Mouse (Mus musculus) kidney, embryonic 14.5 days (tissue): ENCODE results near the gene Esrrg. TPM values are rescaled to one million over a fixed set of nuclear protein-coding genes. Genes with fewer than 3 reads are reported as not detected.

ENCODE experiments used
- ATAC-seq: fragments of 200-750 bp; cut with Nextera tagmentation; 2 replicates; pipeline ENCODE4 v1.8.0; 2017; ENCODE audit warnings: moderate number of reproducible peaks, mild to moderate bottlenecking, moderate TSS enrichment, moderate library complexity; ENCODE audit not compliant: low FRiP score, low TSS enrichment
- H3K27ac ChIP-seq: fragments of 300-500 bp; sonication (generic); 2 replicates; pipeline ENCODE4 v1.5.1; 2014; ENCODE audit warnings: low read depth, mild to moderate bottlenecking, low read length, moderate library complexity, mixed read lengths
- H3K27me3 ChIP-seq: fragments of 300-500 bp; sonication (generic); 2 replicates; pipeline ENCODE4 v1.6.1; 2014; ENCODE audit warnings: mild to moderate bottlenecking, low read length; ENCODE audit not compliant: control insufficient read depth, insufficient read depth
- H3K36me3 ChIP-seq: fragments of 300-500 bp; sonication (generic); 2 replicates; pipeline ENCODE4 v1.6.1; 2014; ENCODE audit warnings: low read length, mixed read lengths; ENCODE audit not compliant: control insufficient read depth, insufficient read depth
- H3K4me1 ChIP-seq: fragments of 300-500 bp; sonication (generic); 2 replicates; pipeline ENCODE4 v1.6.1; 2014; ENCODE audit warnings: low read length, mixed read lengths; ENCODE audit not compliant: control insufficient read depth, insufficient read depth
- H3K4me2 ChIP-seq: fragments of 300-500 bp; sonication (generic); replicated peaks from 2 replicates; pipeline ENCODE4 v1.6.1; 2014; ENCODE audit warnings: low read depth, mild to moderate bottlenecking, low read length
- H3K4me3 ChIP-seq: fragments of 300-500 bp; sonication (generic); 2 replicates; pipeline ENCODE4 v1.5.1; 2014; ENCODE audit warnings: mild to moderate bottlenecking, low read length
- H3K9ac ChIP-seq: fragments of 300-500 bp; sonication (generic); 2 replicates; pipeline ENCODE4 v1.6.1; 2014; ENCODE audit warnings: low read depth, mild to moderate bottlenecking, low read length, moderate library complexity
- H3K9me3 ChIP-seq: fragments of 300-500 bp; sonication (generic); 2 replicates; pipeline ENCODE4 v1.6.1; 2016; ENCODE audit warnings: low read length; ENCODE audit not compliant: control insufficient read depth
- WGBS: fragments of 180-500 bp; shearing (Covaris S2); extraction: QIAGEN DNeasy Blood & Tissue Kit; methylation state at CpG from one replicate; pipeline ENCODE4 v1.1.7; 2014; 5-methylcytosine and 5-hydroxymethylcytosine counted together
- polyA plus RNA-seq: library from polyadenylated mRNA; unstranded; fragments of >200 nt; fragmentation: Nextera tagmentation; extraction: Ambion mirVana; gene quantifications from 2 replicates; pipeline ENCODE4 v1.2.1, GENCODE M21; 2014

Gene Esrrg
- polyA plus RNA-seq, 1 experiment from 2014 or later, result 21.5 TPM

DNA sequence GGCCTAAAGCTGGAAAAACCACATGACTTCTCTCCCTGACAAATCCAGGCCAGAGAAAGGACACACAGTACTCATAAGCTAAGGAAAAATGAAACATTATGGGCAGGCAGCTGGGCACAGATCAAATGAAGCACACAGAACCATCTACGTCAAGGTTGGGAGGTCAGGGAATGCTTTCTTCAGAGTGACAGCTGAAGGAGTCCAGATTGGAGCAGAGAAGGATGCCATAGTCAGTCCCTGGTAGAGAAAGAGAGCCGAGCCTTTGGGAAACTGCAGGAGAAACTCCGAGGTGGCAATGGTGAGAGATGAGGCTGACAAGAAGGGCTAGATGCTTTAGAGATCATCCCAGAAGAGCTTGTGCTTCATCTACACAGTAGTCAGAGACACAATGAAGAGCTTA, 485.1 kb downstream of the Esrrg start:
- no peaks in the 10 kb centered on the region for H3K36me3 ChIP-seq
- H3K4me2 ChIP-seq, result no peak overlapping the region
- no peaks in the 10 kb centered on the region for H3K27me3 ChIP-seq
- no peaks in the 10 kb centered on the region for H3K9me3 ChIP-seq
- H3K4me3 ChIP-seq, result no peak overlapping the region
- no peaks in the 10 kb centered on the region for H3K4me1 ChIP-seq
- no peak for ATAC-seq
- no peak overlapping the region for H3K27ac ChIP-seq
- no peak overlapping the region for H3K9ac ChIP-seq
- 78% methylated on average over 3 of the region's 3 CpGs for WGBS

DNA sequence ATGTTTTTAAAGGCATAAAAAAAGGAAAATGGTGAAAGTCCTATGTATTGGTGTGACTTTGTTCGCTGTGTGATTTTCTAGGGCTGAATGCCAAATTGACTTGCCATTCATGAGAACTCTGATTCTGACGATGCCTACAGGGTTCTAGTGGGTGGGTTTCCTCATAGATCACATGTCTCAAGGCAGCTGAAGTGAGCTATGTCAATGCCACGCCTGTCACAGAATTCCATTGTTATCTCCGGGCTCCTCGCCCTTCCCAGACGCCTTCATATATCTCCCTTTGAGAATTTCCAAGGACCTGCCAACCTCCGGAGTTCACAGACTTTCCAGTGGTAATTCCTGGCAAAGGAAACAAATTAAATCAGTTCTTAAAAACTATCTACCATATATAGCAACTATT, 493.2 kb downstream of the Esrrg start:
- no peaks in the 10 kb centered on the region for H3K4me1 ChIP-seq
- H3K4me3 ChIP-seq, result no peak overlapping the region
- no peaks in the 10 kb centered on the region for H3K27me3 ChIP-seq
- no peak overlapping the region for H3K27ac ChIP-seq
- no peak overlapping the region for H3K4me2 ChIP-seq
- no peak overlapping the region for H3K9ac ChIP-seq
- H3K9me3 ChIP-seq, result no peaks in the 10 kb centered on the region
- ATAC-seq, result no peak
- 85% methylated on average over 7 of the region's 7 CpGs for WGBS
- H3K36me3 ChIP-seq, result no peaks in the 10 kb centered on the region

DNA sequence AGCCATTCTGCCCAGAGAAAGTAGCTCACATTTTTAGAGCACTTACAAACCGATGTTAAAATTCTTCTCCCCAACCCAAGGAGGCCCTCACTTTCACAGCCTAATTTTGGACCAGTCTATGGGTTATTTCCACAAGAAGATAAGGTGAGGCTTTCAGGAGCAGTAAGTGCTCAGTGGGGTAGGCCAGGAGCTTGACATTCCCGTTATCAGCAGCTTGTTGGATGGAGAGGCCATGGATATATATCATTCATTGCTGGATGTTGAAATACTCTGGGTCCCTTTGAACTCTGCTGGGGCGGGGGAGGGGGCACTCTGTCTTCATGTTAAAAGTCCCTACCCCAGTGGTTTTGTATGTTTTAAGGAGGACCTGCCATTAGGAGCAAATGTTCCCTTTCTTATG, 494.6 kb downstream of the Esrrg start:
- Histone ChIP-seq H3K9ac (no peak overlapping the region), H3K4me1 (no peaks in the 10 kb centered on the region), H3K4me3 (no peak overlapping the region), H3K36me3 (no peaks in the 10 kb centered on the region), H3K4me2 (no peak overlapping the region), H3K27me3 (no peaks in the 10 kb centered on the region), H3K9me3 (no peaks in the 10 kb centered on the region), H3K27ac (no peak overlapping the region)
- ATAC-seq, result no peak
- WGBS, result 52% methylated on average over 3 of the region's 3 CpGs

- 73% methylated on average over 4 of the region's 4 CpGs for WGBS
- no peak overlapping the region for H3K4me2 ChIP-seq
- no peak for ATAC-seq
- no peak overlapping the region for H3K27ac ChIP-seq
- H3K27me3 ChIP-seq, result no peaks in the 10 kb centered on the region
- no peaks in the 10 kb centered on the region for H3K4me1 ChIP-seq
- no peaks in the 10 kb centered on the region for H3K9me3 ChIP-seq
- no peak overlapping the region for H3K4me3 ChIP-seq
- H3K36me3 ChIP-seq, result no peaks in the 10 kb centered on the region
- H3K9ac ChIP-seq, result no peak overlapping the region
These were observed 496.9 kb downstream of the Esrrg start for GRCm38 (mm10) chr1:188105516-188105915.

DNA sequence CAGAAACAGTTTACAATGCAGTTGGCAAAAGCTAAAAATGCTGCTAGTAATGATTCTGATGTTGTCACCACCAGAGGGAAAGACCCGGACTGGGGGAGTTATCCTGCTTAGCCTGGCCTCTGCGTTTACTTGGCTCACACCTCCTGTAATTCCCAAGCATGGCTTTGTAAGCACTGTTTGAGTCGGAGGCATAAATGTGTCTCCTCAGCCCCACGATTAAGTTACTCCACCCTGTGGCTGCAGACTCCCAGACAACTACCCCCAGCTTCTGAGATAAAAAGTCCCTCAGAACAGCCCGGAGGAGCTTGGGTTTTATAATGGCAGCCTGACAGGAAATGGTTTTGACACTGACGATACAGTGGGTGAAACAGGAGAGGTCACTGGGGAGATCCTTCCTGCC, 499.4 kb downstream of the Esrrg start:
- WGBS, result 9% methylated on average over 6 of the region's 6 CpGs
- Histone ChIP-seq H3K9me3 (no peaks in the 10 kb centered on the region), H3K36me3 (no peaks in the 10 kb centered on the region), H3K27me3 (no peaks in the 10 kb centered on the region), H3K27ac (no peak overlapping the region), H3K4me1 (no peaks in the 10 kb centered on the region), H3K9ac (no peak overlapping the region), H3K4me3 (no peak overlapping the region), H3K4me2 (no peak overlapping the region)
- ATAC-seq, result no peak; the same call in 1 of the 2 replicates

DNA sequence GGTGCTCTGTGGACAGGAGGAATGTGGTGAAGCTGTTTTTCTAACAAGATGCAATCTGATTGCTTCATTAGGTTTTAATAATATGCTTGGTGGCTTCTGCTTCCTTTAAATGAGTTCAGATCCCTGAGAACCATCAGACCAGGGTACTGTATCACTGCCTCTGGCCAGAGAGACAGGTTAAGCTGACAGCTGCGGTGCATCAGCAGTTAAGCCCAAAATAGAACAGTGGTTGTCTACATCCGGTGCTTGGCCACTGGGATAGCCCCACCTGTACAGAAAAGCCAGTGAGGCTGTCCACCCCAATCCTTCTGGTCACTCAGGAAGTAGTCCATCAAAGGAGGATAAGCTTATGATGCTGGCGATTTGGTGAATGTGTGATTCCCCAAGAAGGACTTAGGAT, 503.0 kb downstream of the Esrrg start:
- Histone ChIP-seq H3K9me3 (no peaks in the 10 kb centered on the region), H3K4me2 (no peak overlapping the region), H3K36me3 (no peaks in the 10 kb centered on the region), H3K4me3 (no peak overlapping the region), H3K4me1 (no peaks in the 10 kb centered on the region), H3K9ac (no peak overlapping the region), H3K27ac (no peak overlapping the region), H3K27me3 (no peaks in the 10 kb centered on the region)
- 55% methylated on average over 3 of the region's 3 CpGs for WGBS
- ATAC-seq, result peak; percentile 79

GRCm38 (mm10) chr1:188113240-188113639, 504.6 kb downstream of the Esrrg start:
- no peak overlapping the region for H3K4me3 ChIP-seq
- H3K4me2 ChIP-seq, result no peak overlapping the region
- H3K27me3 ChIP-seq, result no peaks in the 10 kb centered on the region
- H3K36me3 ChIP-seq, result no peaks in the 10 kb centered on the region
- H3K9me3 ChIP-seq, result no peaks in the 10 kb centered on the region
- WGBS, result 77% methylated on average over 3 of the region's 3 CpGs
- H3K4me1 ChIP-seq, result no peaks in the 10 kb centered on the region
- H3K9ac ChIP-seq, result no peak overlapping the region
- H3K27ac ChIP-seq, result no peak overlapping the region
- ATAC-seq, result no peak

GRCm38 (mm10) chr1:188118125-188118524, 509.5 kb downstream of the Esrrg start:
- no peak overlapping the region for H3K9ac ChIP-seq
- no peak overlapping the region for H3K4me2 ChIP-seq
- H3K27me3 ChIP-seq, result no peaks in the 10 kb centered on the region
- H3K9me3 ChIP-seq, result no peaks in the 10 kb centered on the region
- H3K4me1 ChIP-seq, result no peaks in the 10 kb centered on the region
- ATAC-seq, result no peak
- WGBS, result 46% methylated on average over 3 of the region's 3 CpGs
- H3K27ac ChIP-seq, result no peak overlapping the region
- no peaks in the 10 kb centered on the region for H3K36me3 ChIP-seq
- no peak overlapping the region for H3K4me3 ChIP-seq

DNA sequence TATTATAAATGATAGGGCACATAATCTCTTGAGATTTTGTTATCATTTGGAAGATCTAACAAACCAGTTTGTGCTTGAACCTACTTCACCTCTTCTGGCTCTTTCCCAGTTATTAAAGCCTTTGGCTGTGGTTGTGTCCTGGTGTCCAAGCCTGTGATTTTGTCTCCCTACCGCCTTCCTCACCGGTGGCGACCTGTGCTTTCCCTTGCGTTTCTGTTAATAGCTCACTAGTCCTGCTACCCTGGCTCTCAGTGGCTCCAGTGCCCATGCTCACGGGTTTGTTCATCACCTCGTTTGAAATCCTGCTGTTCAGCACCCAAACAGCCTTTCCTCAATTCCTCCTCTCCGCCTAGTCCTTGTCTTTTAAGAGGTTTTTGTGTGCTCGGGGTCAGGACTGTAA, 511.2 kb downstream of the Esrrg start:
- Histone ChIP-seq H3K27me3 (no peaks in the 10 kb centered on the region), H3K9ac (no peak overlapping the region), H3K4me3 (no peak overlapping the region), H3K36me3 (no peaks in the 10 kb centered on the region), H3K4me2 (no peak overlapping the region), H3K4me1 (no peaks in the 10 kb centered on the region), H3K27ac (no peak overlapping the region), H3K9me3 (no peaks in the 10 kb centered on the region)
- 71% methylated on average over 8 of the region's 8 CpGs for WGBS
- ATAC-seq, result no peak
